Mouse (Mus musculus): ENCODE results near the gene Gm49322. TPM values are rescaled to one million over a fixed set of nuclear protein-coding genes. Genes with fewer than 3 reads are reported as not detected.
A peak's percentile ranks its signal among the peaks of the same experiment; 100 is the strongest.

Gm49322 gene
- polyA plus RNA-seq, 1 experiment from 2014 or later = 4.1 TPM

- H3K36me3 ChIP-seq (ENCODE audit: control insufficient read depth, insufficient read depth) = peaks cover 16% of the 10 kb centered on the region; the same call in 1 of the 2 replicates
- no peaks in the 10 kb centered on the region for H3K9me3 ChIP-seq (ENCODE audit: control insufficient read depth, low read length)
- H3K27ac ChIP-seq (ENCODE audit: low read length) = no peak overlapping the region
- H3K27me3 ChIP-seq (replicated peaks; ENCODE audit: control insufficient read depth, insufficient read depth, low read length) = no peaks in the 10 kb centered on the region
- H3K9ac ChIP-seq (replicated peaks; ENCODE audit: low read depth, low read length) = no peak overlapping the region
- peaks cover 8% of the 10 kb centered on the region for H3K4me1 ChIP-seq (replicated peaks; ENCODE audit: control insufficient read depth, insufficient read depth, low read length)
- H3K4me2 ChIP-seq (ENCODE audit: low read length) = no peak overlapping the region
- ATAC-seq = no peak
- WGBS = 88% methylated on average over 3 of the region's 3 CpGs
- H3K4me3 ChIP-seq (replicated peaks; ENCODE audit: low read length) = no peak overlapping the region
Observed at GRCm38 (mm10) chr10:80608435-80608834, 2.6 kb downstream of the Gm49322 start.

- peaks cover 16% of the 10 kb centered on the region; the same call in 1 of the 2 replicates for H3K36me3 ChIP-seq (ENCODE audit: control insufficient read depth, insufficient read depth)
- no peaks in the 10 kb centered on the region for H3K9me3 ChIP-seq (ENCODE audit: control insufficient read depth, low read length)
- no peak for ATAC-seq
- 90% methylated on average over 10 of the region's 10 CpGs for WGBS
- H3K4me1 ChIP-seq (replicated peaks; ENCODE audit: control insufficient read depth, insufficient read depth, low read length) = no peaks in the 10 kb centered on the region
- no peak overlapping the region for H3K4me3 ChIP-seq (replicated peaks; ENCODE audit: low read length)
- H3K4me2 ChIP-seq (ENCODE audit: low read length) = no peak overlapping the region
- 0 out of 2 replicates have a peak overlapping the region, but pooled peaks have one; percentile 5 for H3K9ac ChIP-seq (replicated peaks; ENCODE audit: low read depth, low read length)
- no peak overlapping the region for H3K27ac ChIP-seq (ENCODE audit: low read length)
- H3K27me3 ChIP-seq (replicated peaks; ENCODE audit: control insufficient read depth, insufficient read depth, low read length) = no peaks in the 10 kb centered on the region
Observed at GRCm38 (mm10) chr10:80609269-80609924, 3.6 kb downstream of the Gm49322 start.

GRCm38 (mm10) chr10:80610116-80610785, 4.4 kb downstream of the Gm49322 start:
- 94% methylated on average over 9 of the region's 9 CpGs for WGBS
- Histone ChIP-seq H3K27ac (ENCODE audit: low read length) (no peak overlapping the region), H3K9me3 (ENCODE audit: control insufficient read depth, low read length) (no peaks in the 10 kb centered on the region), H3K36me3 (ENCODE audit: control insufficient read depth, insufficient read depth) (peaks cover 19% of the 10 kb centered on the region; the same call in 1 of the 2 replicates), H3K4me2 (ENCODE audit: low read length) (no peak overlapping the region), H3K4me3 (replicated peaks; ENCODE audit: low read length) (no peak overlapping the region), H3K9ac (replicated peaks; ENCODE audit: low read depth, low read length) (no peak overlapping the region), H3K4me1 (replicated peaks; ENCODE audit: control insufficient read depth, insufficient read depth, low read length) (no peaks in the 10 kb centered on the region), H3K27me3 (replicated peaks; ENCODE audit: control insufficient read depth, insufficient read depth, low read length) (no peaks in the 10 kb centered on the region)
- no peak for ATAC-seq

GRCm38 (mm10) chr10:80611024-80611423, 5.2 kb downstream of the Gm49322 start:
- Histone ChIP-seq H3K9me3 (ENCODE audit: control insufficient read depth, low read length) (no peaks in the 10 kb centered on the region), H3K27ac (ENCODE audit: low read length) (no peak overlapping the region), H3K4me1 (replicated peaks; ENCODE audit: control insufficient read depth, insufficient read depth, low read length) (no peaks in the 10 kb centered on the region), H3K4me2 (ENCODE audit: low read length) (no peak overlapping the region), H3K4me3 (replicated peaks; ENCODE audit: low read length) (no peak overlapping the region), H3K27me3 (replicated peaks; ENCODE audit: control insufficient read depth, insufficient read depth, low read length) (no peaks in the 10 kb centered on the region), H3K36me3 (ENCODE audit: control insufficient read depth, insufficient read depth) (peaks cover 21% of the 10 kb centered on the region; the same call in 1 of the 2 replicates), H3K9ac (replicated peaks; ENCODE audit: low read depth, low read length) (no peak overlapping the region)
- 77% methylated on average over 4 of the region's 4 CpGs for WGBS
- no peak for ATAC-seq

GRCm38 (mm10) chr10:80611905-80612304, 6.1 kb downstream of the Gm49322 start:
- H3K36me3 ChIP-seq (ENCODE audit: control insufficient read depth, insufficient read depth) = peaks cover 18% of the 10 kb centered on the region; the same call in 1 of the 2 replicates
- H3K4me3 ChIP-seq (replicated peaks; ENCODE audit: low read length) = no peak overlapping the region
- H3K4me2 ChIP-seq (ENCODE audit: low read length) = no peak overlapping the region
- 93% methylated on average over 3 of the region's 3 CpGs for WGBS
- ATAC-seq = no peak
- H3K4me1 ChIP-seq (replicated peaks; ENCODE audit: control insufficient read depth, insufficient read depth, low read length) = no peaks in the 10 kb centered on the region
- H3K9me3 ChIP-seq (ENCODE audit: control insufficient read depth, low read length) = no peaks in the 10 kb centered on the region
- H3K27me3 ChIP-seq (replicated peaks; ENCODE audit: control insufficient read depth, insufficient read depth, low read length) = no peaks in the 10 kb centered on the region
- H3K27ac ChIP-seq (ENCODE audit: low read length) = no peak overlapping the region
- no peak overlapping the region for H3K9ac ChIP-seq (replicated peaks; ENCODE audit: low read depth, low read length)

GRCm38 (mm10) chr10:80613821-80614220, 8.0 kb downstream of the Gm49322 start:
- H3K27ac ChIP-seq (ENCODE audit: low read length) = no peak overlapping the region
- no peak overlapping the region for H3K9ac ChIP-seq (replicated peaks; ENCODE audit: low read depth, low read length)
- no peaks in the 10 kb centered on the region for H3K9me3 ChIP-seq (ENCODE audit: control insufficient read depth, low read length)
- H3K4me1 ChIP-seq (replicated peaks; ENCODE audit: control insufficient read depth, insufficient read depth, low read length) = no peaks in the 10 kb centered on the region
- WGBS = 93% methylated on average over 3 of the region's 3 CpGs
- H3K4me3 ChIP-seq (replicated peaks; ENCODE audit: low read length) = no peak overlapping the region
- ATAC-seq = no peak
- H3K36me3 ChIP-seq (ENCODE audit: control insufficient read depth, insufficient read depth) = peaks cover 8% of the 10 kb centered on the region; the same call in 1 of the 2 replicates
- H3K4me2 ChIP-seq (ENCODE audit: low read length) = no peak overlapping the region
- no peaks in the 10 kb centered on the region for H3K27me3 ChIP-seq (replicated peaks; ENCODE audit: control insufficient read depth, insufficient read depth, low read length)

GRCm38 (mm10) chr10:80614351-80614750, 8.5 kb downstream of the Gm49322 start:
- H3K27ac ChIP-seq (ENCODE audit: low read length) = no peak overlapping the region
- H3K36me3 ChIP-seq (ENCODE audit: control insufficient read depth, insufficient read depth) = peaks cover 8% of the 10 kb centered on the region; the same call in 1 of the 2 replicates
- H3K4me2 ChIP-seq (ENCODE audit: low read length) = no peak overlapping the region
- H3K9ac ChIP-seq (replicated peaks; ENCODE audit: low read depth, low read length) = no peak overlapping the region
- H3K27me3 ChIP-seq (replicated peaks; ENCODE audit: control insufficient read depth, insufficient read depth, low read length) = no peaks in the 10 kb centered on the region
- no peak for ATAC-seq
- 89% methylated on average over 6 of the region's 6 CpGs for WGBS
- no peaks in the 10 kb centered on the region for H3K9me3 ChIP-seq (ENCODE audit: control insufficient read depth, low read length)
- no peaks in the 10 kb centered on the region for H3K4me1 ChIP-seq (replicated peaks; ENCODE audit: control insufficient read depth, insufficient read depth, low read length)
- H3K4me3 ChIP-seq (replicated peaks; ENCODE audit: low read length) = no peak overlapping the region

GRCm38 (mm10) chr10:80618181-80618580, 12.4 kb downstream of the Gm49322 start:
- Histone ChIP-seq H3K4me2 (ENCODE audit: low read length) (no peak overlapping the region), H3K9me3 (ENCODE audit: control insufficient read depth, low read length) (no peaks in the 10 kb centered on the region), H3K36me3 (ENCODE audit: control insufficient read depth, insufficient read depth) (peaks cover 5% of the 10 kb centered on the region; the same call in 1 of the 2 replicates), H3K4me3 (replicated peaks; ENCODE audit: low read length) (no peak overlapping the region), H3K27ac (ENCODE audit: low read length) (no peak overlapping the region), H3K4me1 (replicated peaks; ENCODE audit: control insufficient read depth, insufficient read depth, low read length) (peaks cover 7% of the 10 kb centered on the region), H3K9ac (replicated peaks; ENCODE audit: low read depth, low read length) (no peak overlapping the region), H3K27me3 (replicated peaks; ENCODE audit: control insufficient read depth, insufficient read depth, low read length) (no peaks in the 10 kb centered on the region)
- 86% methylated on average over 9 of the region's 9 CpGs for WGBS
- no peak for ATAC-seq

GRCm38 (mm10) chr10:80619465-80620244, 13.8 kb downstream of the Gm49322 start:
- Histone ChIP-seq H3K27me3 (replicated peaks; ENCODE audit: control insufficient read depth, insufficient read depth, low read length) (no peaks in the 10 kb centered on the region), H3K4me2 (ENCODE audit: low read length) (no peak overlapping the region), H3K9me3 (ENCODE audit: control insufficient read depth, low read length) (no peaks in the 10 kb centered on the region), H3K36me3 (ENCODE audit: control insufficient read depth, insufficient read depth) (peaks cover 5% of the 10 kb centered on the region; the same call in 1 of the 2 replicates), H3K27ac (ENCODE audit: low read length) (no peak overlapping the region), H3K4me3 (replicated peaks; ENCODE audit: low read length) (no peak overlapping the region), H3K4me1 (replicated peaks; ENCODE audit: control insufficient read depth, insufficient read depth, low read length) (peaks cover 22% of the 10 kb centered on the region), H3K9ac (replicated peaks; ENCODE audit: low read depth, low read length) (no peak overlapping the region)
- 37% methylated on average over 8 of the region's 8 CpGs for WGBS
- ATAC-seq = no peak
